Mouse (Mus musculus) urinary bladder, postnatal 36 days (tissue): Measurements from ENCODE around the gene Lrch4.
"Not testable (repeated sequence)": the region's sequence is repeated elsewhere in the genome, so short reads cannot be mapped to it uniquely, and the experiment has no call there.

ENCODE experiments used
- DNase-seq, 2 experiments: peaks; one replicate each; pipeline ENCODE4 v3.0.0; 2022; ENCODE audit warnings: low spot score in 2 of 2, mixed read lengths in 1 of 2

The Lrch4 gene

GRCm38 (mm10) chr5:137613076-137613475 is 15.8 kb upstream of the Lrch4 start:
- DNase-seq = peak in 1 of 2 experiments; percentile 26

- peak; percentile 75 to 83 for DNase-seq
These were observed 15.4 kb upstream of the Lrch4 start, which contains the start of gene Pcolce for GRCm38 (mm10) chr5:137613550-137613949. TSS of gene Pcolce (minus strand) at chr5:137613784.

DNA sequence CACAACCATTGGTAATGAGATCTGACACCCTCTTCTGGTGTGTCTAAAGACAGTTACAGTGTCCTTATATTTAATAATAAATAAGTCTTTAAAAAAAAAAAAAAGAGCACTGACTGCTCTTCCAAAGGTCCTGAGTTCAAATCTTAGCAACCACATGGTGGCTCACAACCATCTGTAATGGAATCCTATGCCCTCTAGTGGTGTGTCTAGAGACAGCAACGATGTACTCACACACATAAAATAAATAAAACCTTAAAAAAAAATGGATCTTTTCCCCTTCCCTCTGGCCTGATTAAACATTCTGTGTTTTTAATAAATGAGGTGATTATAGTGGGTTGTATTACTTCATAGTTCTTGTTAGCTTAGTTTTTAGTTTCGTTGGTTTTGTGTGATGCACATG is 14.0 kb upstream of the Lrch4 start:
- not testable (repeated sequence) for DNase-seq

- DNase-seq = no peak
These were observed 13.6 kb upstream of the Lrch4 start for GRCm38 (mm10) chr5:137615347-137615746.

GRCm38 (mm10) chr5:137623937-137624530 is 4.9 kb upstream of the Lrch4 start:
- no peak for DNase-seq

- DNase-seq = no peak
These were observed 930 bp upstream of the Lrch4 start for GRCm38 (mm10) chr5:137627991-137628390.

GRCm38 (mm10) chr5:137629306-137629721 is 393 bp downstream of the Lrch4 start:
- no peak for DNase-seq

GRCm38 (mm10) chr5:137629906-137630545 is 1.1 kb downstream of the Lrch4 start:
- peak in 1 of 2 experiments; percentile 38 for DNase-seq

- peak in 1 of 2 experiments; percentile 21 for DNase-seq
These were observed 1.7 kb downstream of the Lrch4 start for GRCm38 (mm10) chr5:137630602-137631001.

DNA sequence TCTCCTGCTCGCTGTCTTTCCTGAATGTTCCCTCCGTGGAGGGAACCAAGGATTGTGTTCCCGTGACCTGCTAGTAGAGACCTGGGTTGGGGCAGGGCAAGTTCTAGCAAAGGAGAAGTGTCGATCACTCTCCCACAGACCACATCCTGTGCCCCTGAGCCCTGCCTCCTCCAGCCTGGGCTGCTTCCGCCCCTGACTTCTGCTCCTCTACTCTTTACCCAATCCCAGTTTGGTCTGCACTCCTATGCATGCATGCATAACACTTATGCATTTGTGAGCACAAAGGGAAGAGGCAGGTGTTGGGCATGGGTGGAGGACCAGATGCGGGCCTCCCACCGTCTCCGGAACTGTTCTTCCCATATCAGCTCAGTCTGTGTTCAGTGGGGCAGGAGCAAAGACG is 2.2 kb downstream of the Lrch4 start:
- DNase-seq = peak in 1 of 2 experiments; percentile 20

- DNase-seq = no peak
These were observed 2.7 kb downstream of the Lrch4 start for GRCm38 (mm10) chr5:137631591-137631990.

- no peak for DNase-seq
These were observed 4.6 kb downstream of the Lrch4 start for GRCm38 (mm10) chr5:137633397-137634084.

GRCm38 (mm10) chr5:137639472-137639871 is 10.6 kb downstream of the Lrch4 start:
- no peak for DNase-seq

GRCm38 (mm10) chr5:137641054-137641453 is 12.1 kb downstream of the Lrch4 start, which contains the start of gene Sap25:
TSS of gene Sap25 (plus strand) at chr5:137641334.
- DNase-seq = peak in 1 of 2 experiments; percentile 37

GRCm38 (mm10) chr5:137642886-137643285 is 14.0 kb downstream of the Lrch4 start:
- DNase-seq = no peak

DNA sequence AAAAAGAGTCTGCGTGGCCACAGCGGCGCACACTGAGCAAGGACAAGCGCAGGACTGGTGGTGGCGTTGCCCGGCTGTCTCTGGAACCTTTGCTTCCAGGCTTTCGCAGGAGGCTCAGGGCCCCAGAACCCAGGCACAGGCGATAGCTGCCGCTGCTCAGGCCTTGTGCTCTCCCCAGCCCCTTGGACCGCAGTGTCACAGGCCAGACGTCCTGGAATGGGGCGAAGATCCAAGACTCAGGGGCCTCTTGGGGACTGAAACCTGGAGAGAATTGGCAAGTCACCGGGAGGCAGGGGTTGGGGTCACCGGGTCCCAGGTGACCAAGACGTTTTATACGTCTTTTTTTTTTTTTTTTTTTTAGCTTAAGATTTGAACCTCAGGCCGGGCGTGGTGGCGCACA is 15.6 kb downstream of the Lrch4 start:
- peak in 1 of 2 experiments; percentile 35 for DNase-seq

GRCm38 (mm10) chr5:137645091-137645651 is 16.2 kb downstream of the Lrch4 start:
- DNase-seq = no peak

DNA sequence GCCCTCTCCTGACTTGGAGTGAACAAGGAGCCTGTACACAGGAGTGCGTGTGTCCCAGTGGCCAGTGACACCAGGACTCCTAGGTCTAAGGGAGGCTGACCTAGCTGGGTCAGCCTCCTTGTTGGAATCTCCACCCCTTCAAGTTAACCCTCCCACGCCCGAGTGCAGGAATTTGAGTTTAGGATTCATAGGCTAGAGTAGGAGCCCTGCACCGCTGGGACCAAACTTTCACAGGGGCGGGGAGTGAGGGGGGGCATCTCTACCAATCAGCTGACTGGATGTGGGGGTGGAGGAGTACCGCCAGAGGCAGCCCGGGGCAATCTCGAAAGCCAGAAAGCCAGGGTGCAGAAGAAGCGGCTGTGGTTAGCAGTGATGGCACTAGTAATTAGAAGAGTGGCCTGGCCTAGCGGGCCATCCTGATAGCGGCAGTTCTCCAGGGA is 16.8 kb downstream of the Lrch4 start, which contains the start of gene Irs3:
Gene Irs3, minus strand, starts transcription at position 63 of the 440 bp plus-strand sequence.
- DNase-seq = peak in 1 of 2 experiments; percentile 58

DNA sequence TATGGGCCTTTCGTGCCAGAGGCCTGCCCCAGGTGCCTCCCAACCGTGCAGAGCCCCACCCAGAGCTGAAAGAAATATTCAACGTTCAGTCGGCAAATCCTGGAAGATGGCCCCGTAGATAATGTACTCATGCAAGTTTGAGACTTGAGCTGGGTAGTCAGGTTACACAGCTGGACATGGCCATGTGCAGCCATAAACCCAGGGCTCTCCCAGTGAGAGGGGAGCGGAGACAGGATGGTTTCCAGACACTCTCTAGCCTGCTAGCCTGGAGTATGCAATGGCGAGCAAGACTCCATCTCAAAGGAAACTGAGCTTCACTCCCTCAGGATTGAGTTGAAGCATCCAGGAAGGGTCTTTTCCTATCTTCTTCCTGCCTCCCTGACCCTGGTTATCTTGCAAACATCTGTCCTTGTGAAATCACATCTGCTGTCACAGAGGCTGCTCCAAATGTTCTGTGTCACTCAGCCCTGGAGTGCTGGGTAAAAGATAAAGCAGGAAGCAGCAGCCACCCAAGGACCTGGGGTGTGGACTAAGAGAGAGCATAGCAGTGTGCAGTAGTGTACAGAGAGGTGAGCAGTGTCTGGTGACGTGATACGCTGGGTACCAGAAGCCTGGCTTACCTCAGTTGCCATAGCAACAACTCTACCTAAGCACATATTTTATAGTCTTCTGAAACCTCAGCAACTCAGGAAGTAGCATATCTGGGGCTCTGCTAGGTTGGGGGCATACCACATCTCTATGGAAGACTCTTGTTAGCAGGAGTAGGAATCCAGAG is 19.1 kb downstream of the Lrch4 start:
- DNase-seq = no peak

DNA sequence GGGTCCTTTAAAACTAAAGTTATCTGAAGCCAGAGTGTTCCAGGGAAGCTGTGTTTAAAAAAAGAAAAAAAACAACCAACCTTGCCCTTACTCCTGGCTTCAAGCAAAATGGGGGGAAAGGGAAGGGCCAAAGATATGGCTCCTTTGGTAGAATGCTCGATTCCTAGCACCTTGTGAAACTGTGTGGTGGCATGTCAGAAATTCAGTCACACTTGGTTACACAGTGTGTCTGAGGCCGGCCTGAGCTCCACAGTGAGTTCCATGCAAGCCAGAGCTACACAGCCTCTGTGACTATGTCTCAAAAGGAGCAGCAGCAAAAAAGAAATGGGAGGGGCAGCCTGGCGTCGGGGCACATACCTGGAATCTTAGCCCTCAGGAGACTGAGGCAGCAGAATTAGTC is 20.3 kb downstream of the Lrch4 start:
- DNase-seq = no peak
